Mouse (Mus musculus) monocyte, adult 2 months (primary cell): ENCODE results near the gene Gm47985.
"Not testable (repeated sequence)": the region's sequence is repeated elsewhere in the genome, so short reads cannot be mapped to it uniquely, and the experiment has no call there.

Experiments
- DNase-seq, 2 experiments: peaks; one replicate each; pipeline ENCODE4 v3.0.0; 2022; ENCODE audit warnings: low spot score in 2 of 2, low read depth in 1 of 2

Gm47985 gene

DNA sequence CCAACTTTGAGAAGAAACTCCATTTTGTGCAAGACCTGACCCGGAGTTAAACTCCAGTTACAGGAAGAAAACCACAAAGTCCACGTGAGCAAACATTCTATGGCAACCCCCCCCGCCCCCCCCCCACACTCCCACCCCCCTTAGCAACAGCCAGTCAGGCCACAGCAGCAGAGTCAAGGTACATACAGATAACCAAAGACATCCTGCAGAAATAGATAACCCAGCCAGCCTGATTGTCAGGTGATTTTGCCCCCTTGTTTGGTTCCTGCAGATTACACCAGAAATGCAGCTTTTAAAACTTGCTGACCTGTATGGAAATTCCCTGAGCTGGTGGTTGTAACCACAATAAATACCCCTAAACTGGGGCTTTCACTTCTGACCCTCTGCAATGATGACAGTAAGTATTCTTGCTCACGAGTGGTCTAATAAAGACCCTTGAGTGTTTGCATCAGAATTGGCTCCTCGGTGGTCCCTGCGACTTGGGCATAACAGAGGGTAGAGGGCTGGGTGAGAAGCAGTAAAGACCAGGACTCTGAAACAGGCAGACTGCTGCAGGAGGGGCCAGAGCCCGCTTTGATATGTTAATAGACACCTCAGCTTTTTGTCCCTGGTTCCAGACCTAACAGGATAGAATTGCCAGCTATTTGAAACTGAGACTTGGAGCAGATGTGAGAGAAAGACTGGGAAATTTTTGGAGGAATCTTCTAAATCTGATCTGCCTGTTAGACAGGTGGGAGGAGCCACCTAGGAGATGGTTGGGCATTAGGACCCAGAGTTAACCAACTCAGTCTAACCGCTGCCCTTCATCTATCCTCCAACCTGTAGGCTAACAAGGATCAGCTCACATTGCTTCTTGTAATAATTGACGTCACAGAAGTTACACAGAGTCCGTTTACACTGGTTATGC is 5.1 kb upstream of the Gm47985 start:
- DNase-seq, result no peak

DNA sequence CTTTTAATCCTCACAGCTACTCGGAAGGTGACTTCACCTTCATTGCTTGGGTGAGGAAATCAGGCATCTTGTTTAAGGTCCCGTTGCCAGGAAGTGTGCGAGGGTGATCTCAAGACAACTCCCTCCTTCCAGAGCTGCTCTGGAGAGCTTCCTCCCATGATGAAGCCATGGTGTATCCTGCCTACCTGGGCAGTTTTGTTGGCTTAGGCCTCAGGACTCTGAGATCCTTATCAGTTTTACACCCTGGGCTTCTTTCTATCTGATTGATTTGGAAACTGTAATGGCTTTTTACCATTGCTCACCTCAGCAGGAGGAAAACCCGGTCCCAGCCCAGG is 4.4 kb upstream of the Gm47985 start:
- no peak for DNase-seq

DNA sequence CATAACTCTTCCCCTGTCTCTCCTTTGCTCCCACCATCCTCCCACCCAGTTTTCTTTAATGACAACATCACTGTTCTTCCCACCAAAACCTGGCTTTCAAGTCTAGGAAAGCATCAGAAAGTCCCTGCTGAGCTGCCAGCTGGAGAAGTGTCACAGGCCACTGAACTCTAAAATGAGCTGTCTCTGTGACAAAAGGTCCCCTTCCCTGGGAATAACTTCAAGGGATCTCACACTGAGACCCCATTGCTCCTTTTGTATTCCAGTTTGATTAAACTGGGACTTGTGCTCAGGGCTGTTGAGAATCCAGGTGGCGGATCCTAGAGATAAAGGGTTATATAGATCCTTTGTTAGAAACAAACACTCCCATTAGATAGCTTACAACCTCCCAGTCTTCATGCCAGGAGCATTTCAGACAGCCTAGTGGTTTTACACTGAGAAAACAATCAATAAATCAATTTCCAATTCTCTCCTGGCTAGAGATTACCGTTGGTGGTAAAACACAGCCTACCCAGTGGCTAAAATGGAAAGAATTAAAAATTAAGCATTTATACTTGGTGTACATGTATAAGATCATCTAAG is 3.7 kb upstream of the Gm47985 start:
- DNase-seq, result no peak

DNA sequence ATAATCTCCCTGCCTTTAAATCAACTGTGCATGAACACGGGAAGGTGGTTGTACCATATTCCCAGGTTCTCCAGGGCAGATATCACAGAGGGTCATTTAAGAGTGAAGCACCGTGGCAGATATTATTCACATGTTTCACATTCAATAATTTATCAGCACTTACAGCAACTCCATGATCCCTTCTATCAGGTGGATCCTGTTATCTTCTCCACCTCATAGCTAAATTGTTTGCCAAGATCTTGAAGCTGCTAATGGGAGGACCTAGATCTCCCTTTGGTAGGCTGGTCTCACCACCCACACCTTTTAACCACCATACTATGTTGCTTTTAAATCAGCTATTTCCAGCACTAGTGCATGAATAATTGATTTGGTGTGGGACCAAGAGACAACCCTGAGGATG is 2.2 kb upstream of the Gm47985 start:
- no peak for DNase-seq

DNA sequence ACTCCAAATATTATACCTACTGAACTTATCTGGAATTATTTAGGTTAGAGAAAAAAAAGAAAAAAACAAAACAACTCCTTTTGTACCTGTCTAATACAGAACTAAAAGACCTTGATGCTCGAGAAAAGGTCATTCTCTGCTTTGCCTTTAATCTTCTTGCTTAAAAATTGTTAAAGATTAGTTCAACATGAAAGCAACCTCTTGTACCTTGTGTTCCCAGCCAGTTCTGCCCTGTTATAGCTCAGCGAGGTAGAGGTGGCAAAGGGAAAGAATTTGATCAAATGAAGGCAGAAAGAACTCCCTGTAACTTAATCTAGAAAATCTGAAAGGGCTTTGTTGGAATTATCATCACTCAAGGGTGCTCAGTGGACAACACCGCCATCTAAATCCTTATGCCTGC is 3.8 kb downstream of the Gm47985 start:
- not testable (repeated sequence) for DNase-seq

DNA sequence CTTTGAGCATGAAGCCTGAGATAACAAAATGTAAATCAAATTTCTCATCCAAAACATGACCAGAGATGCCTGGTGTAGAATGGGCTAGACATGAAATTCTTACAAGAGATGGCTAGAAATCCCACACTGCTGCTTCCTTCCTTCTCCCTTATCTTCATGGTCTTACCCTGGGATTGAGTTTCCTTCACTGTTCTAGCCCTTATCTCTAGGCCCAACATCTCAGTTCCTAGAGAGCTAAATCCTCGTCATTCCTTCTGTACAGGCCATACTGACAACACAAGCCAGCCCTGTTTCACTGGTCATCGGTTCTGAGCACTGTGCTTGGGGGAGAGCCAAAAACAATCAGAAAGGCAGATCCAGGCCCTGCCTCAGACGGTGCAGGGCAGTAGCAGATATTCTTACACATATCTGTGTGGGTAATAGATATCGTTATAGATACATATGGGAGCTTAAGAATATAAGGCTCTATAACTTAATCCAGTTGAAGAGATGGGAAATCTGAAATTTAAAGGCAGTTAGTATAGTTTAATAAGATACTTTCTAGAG is 4.6 kb downstream of the Gm47985 start:
- not testable (repeated sequence) for DNase-seq

DNA sequence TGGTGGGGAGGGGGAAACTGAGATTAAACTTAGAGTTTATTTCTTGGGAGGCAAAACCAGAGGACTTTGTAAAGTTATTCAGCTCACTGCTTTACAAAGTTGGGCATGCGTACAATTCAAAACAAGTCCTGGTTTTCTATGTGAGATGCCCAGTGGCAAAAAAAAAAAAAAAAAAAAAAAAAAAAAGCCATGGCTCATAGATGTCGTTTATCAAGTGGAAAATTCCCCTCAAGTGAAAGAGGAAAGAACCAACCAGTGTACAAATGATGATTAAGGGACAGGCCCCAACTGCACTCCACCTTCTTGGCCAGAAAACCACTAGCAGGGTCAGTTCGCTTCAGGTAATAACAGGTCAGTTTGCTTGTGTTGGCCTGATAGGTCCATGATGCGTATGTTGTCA is 6.1 kb downstream of the Gm47985 start:
- DNase-seq, result no peak

DNA sequence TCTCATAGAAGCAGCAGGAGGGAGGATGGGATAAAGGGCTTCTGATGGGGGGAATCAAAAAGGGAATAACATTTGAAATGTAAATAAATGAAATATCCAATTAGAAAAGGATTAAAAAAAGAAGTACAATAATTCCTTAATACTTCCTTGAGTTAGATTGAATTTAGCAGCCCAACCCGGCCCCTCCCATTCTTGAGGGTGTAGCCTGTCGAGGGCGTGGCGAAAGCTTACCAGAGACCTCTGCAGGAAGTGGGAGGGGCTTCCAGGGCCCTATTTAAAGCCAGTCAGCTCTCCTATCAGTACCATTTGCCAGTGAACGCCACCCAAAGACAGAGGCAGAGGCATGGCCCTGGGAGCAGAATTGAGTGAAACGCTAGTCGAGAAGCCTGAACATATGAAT is 9.7 kb downstream of the Gm47985 start, which contains the start of gene Gm8947:
Gene Gm8947 (plus strand): TSS at position 302 of the 400 bp plus-strand sequence.
- not testable (repeated sequence) for DNase-seq

DNA sequence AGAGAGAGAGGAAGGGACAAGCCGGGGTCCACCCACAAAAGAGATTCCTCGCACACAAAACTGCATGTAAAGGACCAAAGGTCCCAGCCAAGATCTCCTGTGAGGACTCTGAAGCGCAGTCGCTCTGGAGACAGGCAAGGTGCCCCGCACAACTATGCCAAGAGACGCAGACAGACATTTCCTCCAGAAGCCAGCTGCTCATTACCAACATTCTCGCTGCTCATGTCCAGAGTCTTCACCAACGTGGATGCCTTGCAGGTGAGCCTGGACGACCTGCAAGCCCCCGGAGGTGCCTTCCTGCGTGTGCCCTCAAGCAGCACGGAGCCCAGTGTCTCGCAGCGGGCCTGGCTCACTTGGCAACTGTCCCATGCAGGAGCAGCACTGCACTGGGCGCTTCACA is 10.4 kb downstream of the Gm47985 start:
- not testable (repeated sequence) for DNase-seq

DNA sequence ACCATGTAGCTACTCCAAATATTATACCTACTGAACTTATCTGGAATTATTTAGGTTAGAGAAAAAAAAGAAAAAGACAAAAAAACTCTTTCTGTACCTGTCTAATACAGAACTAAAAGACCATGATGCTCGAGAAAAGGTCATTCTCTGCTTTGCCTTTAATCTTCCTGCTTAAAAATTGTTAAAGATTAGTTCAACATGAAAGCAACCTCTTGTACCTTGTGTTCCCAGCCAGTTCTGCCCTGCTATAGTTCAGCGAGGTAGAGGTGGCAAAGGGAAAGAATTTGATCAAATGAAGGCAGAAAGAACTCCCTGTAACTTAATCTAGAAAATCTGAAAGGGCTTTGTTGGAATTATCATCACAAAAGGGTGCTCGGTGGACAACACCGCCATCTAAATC is 13.6 kb downstream of the Gm47985 start:
- not testable (repeated sequence) for DNase-seq

DNA sequence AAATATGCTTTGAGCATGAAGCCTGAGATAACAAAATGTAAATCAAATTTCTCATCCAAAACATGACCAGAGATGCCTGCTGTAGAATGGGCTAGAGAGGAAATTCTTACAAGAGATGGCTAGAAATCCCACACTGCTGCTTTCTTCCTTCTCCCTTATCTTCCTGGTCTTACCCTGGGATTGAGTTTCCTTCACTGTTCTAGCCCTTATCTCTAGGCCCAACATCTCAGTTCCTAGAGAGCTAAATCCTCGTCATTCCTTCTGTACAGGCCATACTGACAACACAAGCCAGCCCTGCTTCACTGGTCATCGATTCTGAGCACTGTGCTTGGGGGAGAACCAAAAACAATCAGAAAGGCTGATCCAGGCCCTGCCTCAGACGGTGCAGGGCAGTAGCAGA is 14.4 kb downstream of the Gm47985 start:
- not testable (repeated sequence) for DNase-seq

DNA sequence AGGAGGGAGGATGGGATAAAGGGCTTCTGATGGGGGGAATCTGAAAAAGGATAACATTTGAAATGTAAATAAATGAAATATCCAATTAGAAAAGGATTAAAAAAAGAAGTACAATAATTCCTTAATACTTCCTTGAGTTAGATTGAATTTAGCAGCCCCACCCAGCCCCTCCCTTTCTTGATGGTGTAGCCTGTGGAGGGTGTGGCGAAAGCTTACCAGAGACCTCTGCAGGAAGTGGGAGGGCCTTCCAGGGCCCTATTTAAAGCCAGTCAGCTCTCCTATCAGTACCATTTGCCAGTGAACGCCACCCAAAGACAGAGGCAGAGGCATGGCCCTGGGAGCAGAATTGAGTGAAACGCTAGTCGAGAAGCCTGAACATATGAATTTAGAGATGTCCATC is 15.8 kb downstream of the Gm47985 start, which contains the start of gene Gm47995:
Gene Gm47995 (plus strand): TSS at position 329 of the 400 bp plus-strand sequence.
- not testable (repeated sequence) for DNase-seq

DNA sequence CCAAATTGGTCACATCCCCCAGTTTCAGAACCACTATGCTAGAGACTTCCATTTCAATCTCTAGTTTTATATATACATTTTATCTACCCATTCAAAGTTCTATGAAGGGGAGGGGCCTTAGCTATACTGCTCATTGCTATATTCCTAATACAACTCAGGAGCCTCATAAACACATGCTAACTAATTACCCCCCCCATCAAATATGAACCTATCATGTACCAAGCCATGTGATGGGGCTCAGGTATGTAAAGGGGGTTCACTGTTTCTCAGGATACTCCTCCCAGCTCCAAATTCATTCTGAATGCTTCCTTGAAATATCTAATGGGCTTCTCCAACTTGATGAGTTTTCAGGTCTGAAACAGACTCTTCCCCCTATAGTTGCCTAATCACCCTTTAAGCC is 18.3 kb downstream of the Gm47985 start:
- not testable (repeated sequence) for DNase-seq

DNA sequence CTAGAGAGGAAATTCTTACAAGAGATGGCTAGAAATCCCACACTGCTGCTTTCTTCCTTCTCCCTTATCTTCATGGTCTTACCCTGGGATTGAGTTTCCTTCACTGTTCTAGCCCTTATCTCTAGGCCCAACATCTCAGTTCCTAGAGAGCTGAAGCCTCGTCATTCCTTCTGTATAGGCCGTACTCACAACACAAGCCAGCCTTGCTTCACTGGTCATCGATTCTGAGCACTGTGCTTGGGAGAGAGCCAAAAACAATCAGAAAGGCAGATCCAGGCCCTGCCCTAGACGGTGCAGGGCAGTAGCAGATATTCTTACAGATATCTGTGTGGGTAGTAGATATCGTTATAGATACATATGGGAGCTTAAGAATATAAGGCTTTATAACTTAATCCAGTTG is 20.4 kb downstream of the Gm47985 start:
- not testable (repeated sequence) for DNase-seq

DNA sequence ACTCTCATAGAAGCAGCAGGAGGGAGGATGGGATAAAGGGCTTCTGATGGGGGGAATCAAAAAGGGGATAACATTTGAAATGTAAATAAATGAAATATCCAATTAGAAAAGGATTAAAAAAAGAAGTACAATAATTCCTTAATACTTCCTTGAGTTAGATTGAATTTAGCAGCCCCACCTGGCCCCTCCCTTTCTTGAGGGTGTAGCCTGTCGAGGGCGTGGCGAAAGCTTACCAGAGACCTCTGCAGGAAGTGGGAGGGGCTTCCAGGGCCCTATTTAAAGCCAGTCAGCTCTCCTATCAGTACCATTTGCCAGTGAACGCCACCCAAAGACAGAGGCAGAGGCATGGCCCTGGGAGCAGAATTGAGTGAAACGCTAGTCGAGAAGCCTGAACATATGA is 21.5 kb downstream of the Gm47985 start, which contains the start of gene 3110040M04Rik:
Gene 3110040M04Rik (plus strand): TSS at position 304 of the 400 bp plus-strand sequence.
- not testable (repeated sequence) for DNase-seq

DNA sequence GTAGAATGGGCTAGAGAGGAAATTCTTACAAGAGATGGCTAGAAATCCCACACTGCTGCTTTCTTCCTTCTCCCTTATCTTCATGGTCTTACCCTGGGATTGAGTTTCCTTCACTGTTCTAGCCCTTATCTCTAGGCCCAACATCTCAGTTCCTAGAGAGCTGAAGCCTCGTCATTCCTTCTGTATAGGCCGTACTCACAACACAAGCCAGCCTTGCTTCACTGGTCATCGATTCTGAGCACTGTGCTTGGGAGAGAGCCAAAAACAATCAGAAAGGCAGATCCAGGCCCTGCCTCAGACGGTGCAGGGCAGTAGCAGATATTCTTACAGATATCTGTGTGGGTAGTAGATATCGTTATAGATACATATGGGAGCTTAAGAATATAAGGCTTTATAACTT is 26.2 kb downstream of the Gm47985 start:
- DNase-seq, result not testable (repeated sequence)

DNA sequence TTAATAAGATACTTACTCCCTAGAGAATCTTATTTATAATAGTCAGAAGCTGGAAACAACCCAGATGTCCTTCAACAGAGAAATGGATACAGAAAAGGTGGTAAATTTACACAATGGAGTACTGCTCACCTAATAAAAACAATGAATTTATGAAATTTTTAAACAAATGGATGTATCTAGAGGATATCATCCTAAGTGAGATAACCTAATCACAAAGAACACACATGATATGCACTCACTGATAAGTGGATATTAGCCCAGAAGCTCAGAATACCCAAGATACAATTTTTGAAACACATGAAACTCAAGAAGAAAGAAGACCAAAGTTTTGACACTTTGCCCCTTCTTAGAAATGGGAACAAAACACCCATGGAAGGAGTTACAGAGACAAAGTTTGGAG is 26.6 kb downstream of the Gm47985 start:
- not testable (repeated sequence) for DNase-seq

DNA sequence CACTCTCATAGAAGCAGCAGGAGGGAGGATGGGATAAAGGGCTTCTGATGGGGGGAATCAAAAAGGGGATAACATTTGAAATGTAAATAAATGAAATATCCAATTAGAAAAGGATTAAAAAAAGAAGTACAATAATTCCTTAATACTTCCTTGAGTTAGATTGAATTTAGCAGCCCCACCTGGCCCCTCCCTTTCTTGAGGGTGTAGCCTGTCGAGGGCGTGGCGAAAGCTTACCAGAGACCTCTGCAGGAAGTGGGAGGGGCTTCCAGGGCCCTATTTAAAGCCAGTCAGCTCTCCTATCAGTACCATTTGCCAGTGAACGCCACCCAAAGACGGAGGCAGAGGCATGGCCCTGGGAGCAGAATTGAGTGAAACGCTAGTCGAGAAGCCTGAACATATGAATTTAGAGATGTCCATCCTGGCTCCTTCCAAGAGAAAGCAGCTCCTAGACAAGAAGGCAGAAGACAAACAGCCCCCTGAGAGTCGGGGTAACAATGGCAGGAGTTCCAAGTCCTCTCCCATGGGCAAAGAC is 27.6 kb downstream of the Gm47985 start, which contains the start of gene Gm47996:
Gene Gm47996 (plus strand): TSS at position 308 of the 532 bp plus-strand sequence.
- not testable (repeated sequence) for DNase-seq

DNA sequence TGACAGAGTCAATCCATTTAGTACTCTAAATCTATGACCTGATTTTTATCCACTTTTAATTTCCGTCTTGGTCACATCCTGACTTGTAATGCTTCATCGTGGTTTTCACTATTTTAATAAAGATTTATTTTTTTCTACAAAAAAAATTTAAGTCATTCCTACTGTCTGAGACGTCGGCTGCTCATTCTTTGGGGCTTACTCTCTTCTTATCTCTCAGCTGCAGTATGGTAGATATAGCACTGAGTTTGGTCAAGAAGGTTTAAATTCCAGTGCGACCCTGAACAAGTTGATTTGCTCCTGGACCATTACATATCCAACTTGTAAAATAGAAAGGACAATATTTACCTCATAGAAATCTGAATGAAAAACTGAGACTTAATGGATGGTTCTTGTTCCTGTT is 29.3 kb downstream of the Gm47985 start:
- DNase-seq, result not testable (repeated sequence)

DNA sequence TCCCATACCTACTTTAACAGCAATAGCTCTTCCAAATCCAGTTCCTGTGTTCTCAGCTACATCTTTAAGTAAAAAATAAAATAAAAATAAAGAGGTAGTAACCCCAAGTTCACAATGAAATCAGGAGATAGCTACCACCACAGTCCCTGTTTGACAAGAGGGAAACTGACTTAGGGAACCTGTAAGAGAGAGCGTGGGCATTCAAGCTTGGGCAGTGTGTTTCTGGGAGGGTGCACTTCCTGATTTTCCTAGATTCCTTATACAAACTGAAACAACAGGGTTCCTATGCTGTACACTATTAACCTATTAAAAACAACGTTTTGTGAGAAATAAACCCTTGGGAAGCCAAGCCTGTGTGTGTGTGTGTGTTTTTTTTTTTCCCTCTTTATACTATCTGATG is 32.5 kb downstream of the Gm47985 start:
- no peak for DNase-seq

DNA sequence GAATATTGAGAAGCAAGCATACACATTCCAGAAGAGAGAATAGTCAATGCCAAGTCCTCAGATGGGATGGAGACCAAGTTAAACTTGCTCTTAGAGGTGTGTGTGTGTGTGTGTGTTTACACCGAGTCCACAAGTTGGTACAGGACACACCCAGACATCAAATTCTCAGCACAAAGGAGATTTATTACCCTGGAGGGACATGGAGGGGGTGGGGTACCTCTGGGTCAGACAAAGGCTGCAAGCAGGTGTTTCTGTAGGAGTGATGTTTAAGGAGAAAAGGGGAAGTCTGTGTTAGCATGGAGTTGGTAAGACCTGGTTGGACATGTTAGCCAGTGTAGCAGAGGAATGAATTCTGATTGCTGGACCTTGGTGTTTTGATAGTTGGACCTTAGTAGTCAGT is 33.6 kb downstream of the Gm47985 start:
- no peak for DNase-seq

DNA sequence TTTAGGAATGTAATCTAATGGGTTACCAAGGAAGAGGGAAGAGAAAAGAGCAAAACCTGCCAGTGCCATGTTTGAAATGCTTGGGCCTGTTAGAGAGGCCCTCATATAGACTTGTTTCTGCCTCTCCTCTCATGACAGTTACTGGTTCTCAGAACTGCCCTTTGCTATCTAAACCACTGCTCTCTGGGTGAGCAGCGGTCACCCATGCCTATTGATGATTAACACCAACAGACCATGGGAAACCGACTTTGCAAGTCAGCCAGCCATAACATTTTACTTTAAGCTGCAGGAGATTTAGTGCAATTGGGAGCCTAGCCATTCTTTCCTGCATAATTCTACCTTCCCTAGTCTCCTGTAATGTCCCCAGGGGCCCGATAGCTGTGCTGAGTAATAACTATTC is 34.1 kb downstream of the Gm47985 start:
- no peak for DNase-seq
